ENCODE assay signal across 8 mouse cellular contexts in the genomic region with DNA sequence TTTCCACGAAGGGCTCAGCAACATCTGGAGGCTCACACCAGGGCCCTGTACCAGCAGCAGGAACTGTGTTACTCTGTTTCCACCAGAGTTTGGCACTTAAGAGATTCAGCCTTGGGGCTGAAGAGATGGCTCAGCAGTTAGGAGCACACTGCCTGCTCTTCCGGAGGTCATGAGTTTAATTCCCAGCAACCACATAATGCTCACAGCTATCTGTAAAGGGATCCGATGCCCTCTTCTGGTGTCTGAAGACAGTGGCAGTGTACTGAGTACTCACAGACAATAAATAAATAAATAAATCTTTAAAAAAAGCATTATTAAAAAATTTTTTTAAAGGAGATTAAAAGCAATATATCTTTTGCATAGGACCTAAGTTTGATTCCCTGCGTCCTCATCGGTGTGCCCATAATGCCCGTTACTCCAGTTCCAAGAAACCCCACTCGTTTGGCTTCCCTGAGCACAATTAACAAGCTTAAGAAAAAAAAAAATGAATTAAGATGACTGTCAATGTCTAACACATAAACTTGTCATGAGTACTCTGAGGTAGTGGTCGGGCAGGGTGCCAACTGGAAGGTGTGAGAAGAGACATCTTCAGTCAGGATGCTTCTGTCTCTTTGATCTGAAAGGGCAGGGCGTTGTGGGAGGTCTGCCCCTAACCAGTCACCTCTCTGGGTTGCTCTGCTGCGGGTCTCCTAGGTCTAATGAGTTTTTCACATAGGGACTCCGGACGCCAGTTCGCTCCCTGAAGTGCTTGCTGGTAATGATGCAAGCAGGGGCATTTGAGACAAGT. TPM values are rescaled to one million over a fixed set of nuclear protein-coding genes. Genes with fewer than 3 reads are reported as not detected.
DNase-seq lines count a peak whose midpoint lies in the region; ATAC-seq and TF ChIP-seq lines count a peak whose summit lies in the region.

No protein-coding gene starts in this region.

- no peak for ATAC-seq in neural tube, embryonic 11.5 days (ENCODE audit: insufficient read depth, low FRiP score, low TSS enrichment)

- intact Hi-C loops in gastrocnemius, postnatal 14 days (cut with DNase I; ENCODE audit: low total_unique reads), result no loop called here

- 9% methylated on average over 13 of the region's 13 CpGs for WGBS in cerebellum, adult 2 months
- WGBS in neural tube, embryonic 11.5 days, result 10% methylated on average over 13 of the region's 13 CpGs

- H3K4me3 ChIP-seq in cerebellum, adult 2 months (replicated peaks; ENCODE audit: insufficient read depth, low read depth, low read length), result peak overlapping the region; percentile 54
- peak overlapping the region; percentile 83 for H3K4me3 ChIP-seq in neural tube, embryonic 11.5 days (ENCODE audit: low read depth, low read length)
- H3K4me3 ChIP-seq in erythroblast, embryonic 14.5 days (replicated peaks), result peak overlapping the region; percentile 98

- H3K9me3 ChIP-seq in neural tube, embryonic 11.5 days (ENCODE audit: control insufficient read depth, low read length), result no peaks in the 10 kb centered on the region
- no peaks in the 10 kb centered on the region for H3K9me3 ChIP-seq in erythroblast, embryonic 14.5 days (ENCODE audit: control insufficient read depth, low read length)

- TF ChIP-seq POLR2A in cerebellum, adult 2 months (IDR thresholded peaks at IDR 0.05; ENCODE audit: borderline replicate concordance, insufficient read depth, low read length), result no peak

- H3K4me2 ChIP-seq in neural tube, embryonic 11.5 days (ENCODE audit: low read depth), result peak overlapping the region; percentile 94

- TF ChIP-seq CTCF in cerebellum, adult 2 months (IDR thresholded peaks at IDR 0.05; ENCODE audit: borderline replicate concordance, insufficient read depth, low read depth, low read length), result no peak

- no peaks in the 10 kb centered on the region for H3K27me3 ChIP-seq in cerebellum, adult 2 months (ENCODE audit: control insufficient read depth, insufficient read depth, low read length)
- H3K27me3 ChIP-seq in neural tube, embryonic 11.5 days (ENCODE audit: control insufficient read depth, insufficient read depth, low read length), result no peaks in the 10 kb centered on the region
- no peaks in the 10 kb centered on the region for H3K27me3 ChIP-seq in erythroblast, embryonic 14.5 days (ENCODE audit: control insufficient read depth)

- H3K9ac ChIP-seq in neural tube, embryonic 11.5 days (ENCODE audit: low read length), result peak overlapping the region; percentile 85

- peaks cover 7% of the 10 kb centered on the region for H3K4me1 ChIP-seq in cerebellum, adult 2 months (ENCODE audit: control insufficient read depth, insufficient read depth, low read length)
- peaks cover 12% of the 10 kb centered on the region; the same call in 1 of the 2 replicates for H3K4me1 ChIP-seq in neural tube, embryonic 11.5 days (ENCODE audit: control insufficient read depth, insufficient read depth, low read length)
- H3K4me1 ChIP-seq in erythroblast, embryonic 14.5 days (ENCODE audit: control insufficient read depth), result peaks cover 64% of the 10 kb centered on the region

- peak overlapping the region; percentile 82 for H3K27ac ChIP-seq in cerebellum, adult 2 months (ENCODE audit: insufficient read depth, low read length)
- H3K27ac ChIP-seq in neural tube, embryonic 11.5 days (ENCODE audit: low read depth, low read length), result peak overlapping the region; percentile 24; the same call in 1 of the 2 replicates

- peak in 1 of 2 experiments; percentile 43 for DNase-seq in cerebellum, adult 2 months
- no peak for DNase-seq in cerebellum, adult 8-10 months
- no peak for DNase-seq in neural tube, embryonic 11.5 days (ENCODE audit: low spot score)
- no peak for DNase-seq in neural tube, embryonic 10.5 days (ENCODE audit: extremely low spot score, low spot score)
- DNase-seq in kidney, postnatal 36 days, result peak; percentile 54 to 78
- peak; percentile 93 for DNase-seq in naive thymus-derived CD4-positive, alpha-beta T cell, adult 2 months (ENCODE audit: low read depth)
- DNase-seq in gastrocnemius, postnatal 14 days, result no peak

- no peaks in the 10 kb centered on the region for H3K36me3 ChIP-seq in neural tube, embryonic 11.5 days (ENCODE audit: control insufficient read depth, insufficient read depth, low read length)
- peaks cover 29% of the 10 kb centered on the region for H3K36me3 ChIP-seq in erythroblast, embryonic 14.5 days (ENCODE audit: control insufficient read depth)

RNA-seq across cellular contexts. Expression of gene Ipmk, which starts 0.6 kb away (rescaled TPM):
- 16.9 and 17.5 TPM in 2 replicates for polyA plus RNA-seq in cerebellum, adult 2 months (2012; rRNA removed)
- 23.6 TPM in 2 replicates for polyA plus RNA-seq in neural tube, embryonic 11.5 days (2014; fragmentation: Nextera tagmentation; extraction: Ambion mirVana)
- 0.52 and 0.59 TPM in 2 replicates for polyA plus RNA-seq in erythroblast, embryonic 14.5 days (2012)
- 10 to 100 TPM; 10.8 to 11.8 TPM for total RNA-seq in gastrocnemius, postnatal 14 days (2021)

RNA-seq across cellular contexts. Expression of gene Cisd1, which starts 2.2 kb away (rescaled TPM):
- 210 and 212 TPM in 2 replicates for polyA plus RNA-seq in cerebellum, adult 2 months (2012; rRNA removed)
- polyA plus RNA-seq in neural tube, embryonic 11.5 days (2014; fragmentation: Nextera tagmentation; extraction: Ambion mirVana), result 137 TPM in 2 replicates
- 3.8 and 4.3 TPM in 2 replicates for polyA plus RNA-seq in erythroblast, embryonic 14.5 days (2012)
- total RNA-seq in gastrocnemius, postnatal 14 days (2021), result 100 to 1,000 TPM; 130 to 134 TPM

Comparison
In these comparisons a context has a peak if more than half of its experiments do, and no peak if none do; other contexts are left out.
1. DNase-seq: peak in kidney, postnatal 36 days (2 of 2) and naive thymus-derived CD4-positive, alpha-beta T cell, adult 2 months (single experiment); none in cerebellum, adult 8-10 months (single experiment), neural tube, embryonic 11.5 days (single experiment), neural tube, embryonic 10.5 days (single experiment) and gastrocnemius, postnatal 14 days (single experiment).
2. RNA of gene Ipmk, which starts 0.6 kb away (polyA plus RNA-seq): 23.6 TPM in neural tube, embryonic 11.5 days and 16.9 to 17.5 TPM in cerebellum, adult 2 months; 0.52 to 0.59 TPM in erythroblast, embryonic 14.5 days; every median in the first group is over 10 times any median in the second.
3. RNA of gene Cisd1, which starts 2.2 kb away (polyA plus RNA-seq): 210 to 212 TPM in cerebellum, adult 2 months and 137 TPM in neural tube, embryonic 11.5 days; 3.8 to 4.3 TPM in erythroblast, embryonic 14.5 days; every median in the first group is over 10 times any median in the second.
4. Peak in every context shown above with its lines, with median percentiles within 50 percentile points of each other: H3K4me3 ChIP-seq.